Mouse (Mus musculus): Measurements from ENCODE around the gene Sik3. TPM values are rescaled to one million over a fixed set of nuclear protein-coding genes. Genes with fewer than 3 reads are reported as not detected.
A peak's percentile ranks its signal among the peaks of the same experiment; 100 is the strongest.

Gene Sik3
- polyA plus RNA-seq, 1 experiment from 2014 or later, result 10.1 TPM

DNA sequence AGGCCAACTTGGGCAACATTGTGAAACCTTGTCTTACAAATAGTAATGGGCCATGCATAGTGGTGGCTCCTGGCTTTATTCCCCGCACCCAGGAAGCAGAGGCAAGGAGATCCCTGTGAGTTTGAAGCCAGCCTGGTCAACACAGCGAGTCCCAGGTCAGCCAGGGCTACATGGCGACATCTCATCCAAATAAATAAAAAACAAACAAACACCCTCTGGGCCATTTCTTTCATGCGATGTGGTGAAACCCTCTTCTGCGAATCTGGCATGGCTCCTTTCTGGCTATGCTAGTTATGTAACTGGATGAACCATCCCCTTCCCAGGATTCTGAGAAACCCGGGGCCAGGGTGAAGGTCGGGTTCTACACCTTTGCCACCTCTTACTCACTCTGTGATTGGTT is 243.6 kb downstream of the Sik3 start:
- Histone ChIP-seq H3K9me3 (replicated peaks; ENCODE audit: control insufficient read depth, low read length) (no peaks in the 10 kb centered on the region), H3K27ac (ENCODE audit: low read depth, low read length) (no peak overlapping the region), H3K36me3 (ENCODE audit: control insufficient read depth, insufficient read depth, low read length) (no peaks in the 10 kb centered on the region), H3K4me1 (ENCODE audit: control insufficient read depth, insufficient read depth, low read length) (no peaks in the 10 kb centered on the region), H3K9ac (ENCODE audit: low read depth, low read length) (no peak overlapping the region), H3K4me3 (ENCODE audit: low read depth, low read length) (no peak overlapping the region), H3K27me3 (ENCODE audit: control insufficient read depth, insufficient read depth, low read length) (no peaks in the 10 kb centered on the region), H3K4me2 (no peak overlapping the region)
- no peak for ATAC-seq (replicated peaks; ENCODE audit: insufficient number of reproducible peaks, low FRiP score, low TSS enrichment)
- WGBS (ENCODE audit: insufficient replicate concordance), result 79% methylated on average over 7 of the region's 7 CpGs

DNA sequence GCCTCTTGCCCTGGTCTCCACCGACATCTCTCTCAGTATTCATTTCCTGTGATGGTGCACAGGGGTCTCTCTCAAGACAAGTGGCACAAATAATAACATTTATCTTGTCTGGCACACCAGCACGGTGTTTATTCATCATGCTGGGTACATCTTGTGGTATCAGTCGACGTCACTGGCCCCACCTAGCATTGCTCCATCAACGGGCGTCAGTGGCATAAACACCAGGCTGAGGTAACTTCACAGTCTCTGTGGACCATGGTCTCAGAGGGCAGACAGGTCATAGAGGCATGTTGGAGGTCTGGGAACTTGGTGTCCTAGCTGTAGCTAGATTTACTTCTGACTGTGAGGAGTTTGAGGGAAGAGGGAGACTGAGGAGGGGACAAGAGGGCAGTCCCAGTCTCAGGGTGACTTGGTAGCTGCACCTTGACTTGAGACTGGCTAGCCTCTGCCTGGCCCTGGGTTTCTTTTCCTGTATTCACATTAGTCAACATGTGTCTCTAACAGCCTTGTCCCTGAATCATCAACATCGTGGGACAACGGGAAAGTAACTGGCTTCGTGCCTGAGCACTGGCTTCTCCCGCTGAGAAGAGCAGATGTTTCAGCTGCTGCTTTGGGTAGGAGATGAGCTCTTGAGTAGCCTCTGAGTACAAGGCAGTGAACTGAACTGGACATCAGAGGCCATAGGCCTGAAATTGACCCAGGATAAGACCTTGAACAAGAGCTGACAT is 244.2 kb downstream of the Sik3 start:
- H3K4me3 ChIP-seq (ENCODE audit: low read depth, low read length), result no peak overlapping the region
- WGBS (ENCODE audit: insufficient replicate concordance), result 84% methylated on average over 10 of the region's 10 CpGs
- no peak overlapping the region for H3K4me2 ChIP-seq
- H3K9me3 ChIP-seq (replicated peaks; ENCODE audit: control insufficient read depth, low read length), result no peaks in the 10 kb centered on the region
- no peak overlapping the region for H3K9ac ChIP-seq (ENCODE audit: low read depth, low read length)
- no peaks in the 10 kb centered on the region for H3K27me3 ChIP-seq (ENCODE audit: control insufficient read depth, insufficient read depth, low read length)
- no peaks in the 10 kb centered on the region for H3K4me1 ChIP-seq (ENCODE audit: control insufficient read depth, insufficient read depth, low read length)
- no peaks in the 10 kb centered on the region for H3K36me3 ChIP-seq (ENCODE audit: control insufficient read depth, insufficient read depth, low read length)
- no peak overlapping the region for H3K27ac ChIP-seq (ENCODE audit: low read depth, low read length)
- ATAC-seq (replicated peaks; ENCODE audit: insufficient number of reproducible peaks, low FRiP score, low TSS enrichment), result no peak

DNA sequence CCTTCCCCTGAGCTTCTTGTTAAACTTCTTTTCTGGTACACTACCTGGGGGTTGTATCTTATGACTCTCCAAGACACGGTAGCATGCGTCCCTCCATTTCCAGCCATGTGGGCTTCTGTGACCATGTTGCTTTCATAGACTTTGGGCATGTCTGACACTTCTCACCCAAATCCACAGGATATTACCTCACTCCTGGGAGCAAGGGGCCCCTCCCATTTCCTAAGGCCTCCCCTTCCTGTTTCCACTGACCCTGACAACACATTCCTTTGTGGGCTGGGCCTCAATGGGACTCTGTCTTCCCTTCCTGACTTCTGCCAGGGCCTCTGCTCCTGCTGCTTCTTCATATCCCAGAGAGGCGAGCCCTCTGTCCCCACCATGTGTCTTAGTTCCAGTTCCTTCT is 244.9 kb downstream of the Sik3 start:
- Histone ChIP-seq H3K9me3 (replicated peaks; ENCODE audit: control insufficient read depth, low read length) (no peaks in the 10 kb centered on the region), H3K27ac (ENCODE audit: low read depth, low read length) (peak overlapping the region; percentile 46), H3K4me2 (no peak overlapping the region), H3K36me3 (ENCODE audit: control insufficient read depth, insufficient read depth, low read length) (no peaks in the 10 kb centered on the region), H3K27me3 (ENCODE audit: control insufficient read depth, insufficient read depth, low read length) (no peaks in the 10 kb centered on the region), H3K4me1 (ENCODE audit: control insufficient read depth, insufficient read depth, low read length) (no peaks in the 10 kb centered on the region), H3K9ac (ENCODE audit: low read depth, low read length) (no peak overlapping the region), H3K4me3 (ENCODE audit: low read depth, low read length) (no peak overlapping the region)
- no peak for ATAC-seq (replicated peaks; ENCODE audit: insufficient number of reproducible peaks, low FRiP score, low TSS enrichment)
- WGBS (ENCODE audit: insufficient replicate concordance), result 63% methylated on average over 3 of the region's 3 CpGs

DNA sequence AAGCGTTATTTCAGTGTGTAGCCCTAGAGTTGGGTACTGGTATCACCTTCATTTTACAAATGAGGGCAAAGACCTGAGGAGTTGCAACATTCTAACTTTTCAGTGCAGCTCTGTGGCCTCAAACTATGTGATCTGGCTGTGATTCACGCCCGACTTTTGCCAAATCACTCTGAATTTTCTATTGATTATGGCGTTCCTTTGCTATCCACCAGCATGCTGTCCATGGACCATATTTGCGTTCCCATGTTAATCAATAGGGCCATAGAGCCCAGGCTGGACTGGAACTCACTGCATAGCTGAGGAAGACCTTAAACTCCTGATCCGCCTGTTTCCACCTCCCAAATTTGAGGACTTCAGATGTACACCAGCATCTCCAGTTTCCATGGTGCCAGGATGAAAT is 246.5 kb downstream of the Sik3 start:
- Histone ChIP-seq H3K9me3 (replicated peaks; ENCODE audit: control insufficient read depth, low read length) (no peaks in the 10 kb centered on the region), H3K4me3 (ENCODE audit: low read depth, low read length) (no peak overlapping the region), H3K36me3 (ENCODE audit: control insufficient read depth, insufficient read depth, low read length) (no peaks in the 10 kb centered on the region), H3K9ac (ENCODE audit: low read depth, low read length) (no peak overlapping the region), H3K27ac (ENCODE audit: low read depth, low read length) (no peak overlapping the region), H3K4me2 (no peak overlapping the region), H3K27me3 (ENCODE audit: control insufficient read depth, insufficient read depth, low read length) (no peaks in the 10 kb centered on the region), H3K4me1 (ENCODE audit: control insufficient read depth, insufficient read depth, low read length) (no peaks in the 10 kb centered on the region)
- no peak for ATAC-seq (replicated peaks; ENCODE audit: insufficient number of reproducible peaks, low FRiP score, low TSS enrichment)
- WGBS (ENCODE audit: insufficient replicate concordance), result 78% methylated on average over 6 of the region's 6 CpGs

DNA sequence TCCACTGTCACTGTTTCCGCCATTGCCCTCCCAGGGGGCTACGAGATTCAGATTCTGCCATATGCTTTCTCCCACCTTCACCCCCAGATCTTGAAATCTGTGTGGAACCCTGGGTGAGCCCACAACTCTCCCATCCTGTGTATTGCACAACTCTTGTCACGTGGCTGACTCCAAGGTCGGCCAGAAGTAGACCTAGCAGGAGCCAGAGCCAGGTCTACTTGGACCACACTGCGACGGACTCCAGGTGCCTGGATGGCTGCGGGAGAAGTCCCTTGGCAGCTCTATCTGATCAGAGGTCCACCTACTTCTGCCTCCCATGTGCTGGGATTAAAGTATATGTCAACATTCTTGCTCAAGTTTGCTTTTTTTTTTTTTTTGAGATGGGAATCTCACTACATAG is 248.5 kb downstream of the Sik3 start:
- no peaks in the 10 kb centered on the region for H3K27me3 ChIP-seq (ENCODE audit: control insufficient read depth, insufficient read depth, low read length)
- no peaks in the 10 kb centered on the region for H3K9me3 ChIP-seq (replicated peaks; ENCODE audit: control insufficient read depth, low read length)
- no peaks in the 10 kb centered on the region for H3K36me3 ChIP-seq (ENCODE audit: control insufficient read depth, insufficient read depth, low read length)

DNA sequence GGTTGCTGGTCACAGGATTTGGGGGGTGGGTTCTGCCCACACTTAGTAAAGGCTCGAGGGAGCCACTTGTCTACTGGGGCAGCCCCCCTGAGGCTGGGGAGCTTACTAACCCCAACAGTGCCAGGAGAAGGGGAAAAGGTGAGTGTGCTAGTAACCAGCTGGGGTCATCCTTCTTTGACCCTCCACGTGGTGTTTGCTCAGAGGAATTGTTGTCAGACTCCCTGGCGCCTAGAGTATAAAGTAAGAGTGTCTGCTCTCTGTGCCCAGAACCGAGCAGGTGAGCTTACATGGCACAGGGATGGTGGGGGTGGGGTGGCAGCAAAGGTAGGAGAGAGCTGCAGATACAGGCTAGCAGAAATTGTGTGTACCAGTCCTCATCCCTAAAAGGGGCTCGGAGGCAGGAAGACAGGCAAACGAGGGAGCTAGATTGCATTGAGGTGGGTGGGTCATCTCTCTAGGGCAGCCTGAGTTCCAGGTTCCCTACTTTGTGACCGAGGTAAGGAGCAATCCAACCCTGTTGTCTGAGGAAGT is 255.8 kb downstream of the Sik3 start, which contains the start of gene Apoa5:
Gene Apoa5, plus strand, starts transcription at position 291 of the 531 bp plus-strand sequence.
- Histone ChIP-seq H3K9ac (ENCODE audit: low read depth, low read length) (no peak within 1 kb of the TSS), H3K36me3 (ENCODE audit: control insufficient read depth, insufficient read depth, low read length) (no peaks in the 10 kb centered on the region), H3K4me2 (no peak within 1 kb of the TSS), H3K27ac (ENCODE audit: low read depth, low read length) (no peak within 1 kb of the TSS), H3K9me3 (replicated peaks; ENCODE audit: control insufficient read depth, low read length) (no peaks in the 10 kb centered on the region), H3K4me3 (ENCODE audit: low read depth, low read length) (no peak within 1 kb of the TSS), H3K4me1 (ENCODE audit: control insufficient read depth, insufficient read depth, low read length) (no peaks in the 10 kb centered on the region; the same call in 1 of the 2 replicates), H3K27me3 (ENCODE audit: control insufficient read depth, insufficient read depth, low read length) (peaks cover 30% of the 10 kb centered on the region)
- WGBS (ENCODE audit: insufficient replicate concordance), result 50% methylated on average over 7 of the region's 7 CpGs
- ATAC-seq (replicated peaks; ENCODE audit: insufficient number of reproducible peaks, low FRiP score, low TSS enrichment), result no peak

More for the DNA sequence above, 248.5 kb downstream of the Sik3 start:
- ATAC-seq (replicated peaks; ENCODE audit: insufficient number of reproducible peaks, low FRiP score, low TSS enrichment), result no peak
- no peak overlapping the region for H3K9ac ChIP-seq (ENCODE audit: low read depth, low read length)
- no peak overlapping the region for H3K27ac ChIP-seq (ENCODE audit: low read depth, low read length)
- no peaks in the 10 kb centered on the region for H3K4me1 ChIP-seq (ENCODE audit: control insufficient read depth, insufficient read depth, low read length)
- H3K4me3 ChIP-seq (ENCODE audit: low read depth, low read length), result no peak overlapping the region
- WGBS (ENCODE audit: insufficient replicate concordance), result 81% methylated on average over 7 of the region's 7 CpGs
- H3K4me2 ChIP-seq, result no peak overlapping the region

DNA sequence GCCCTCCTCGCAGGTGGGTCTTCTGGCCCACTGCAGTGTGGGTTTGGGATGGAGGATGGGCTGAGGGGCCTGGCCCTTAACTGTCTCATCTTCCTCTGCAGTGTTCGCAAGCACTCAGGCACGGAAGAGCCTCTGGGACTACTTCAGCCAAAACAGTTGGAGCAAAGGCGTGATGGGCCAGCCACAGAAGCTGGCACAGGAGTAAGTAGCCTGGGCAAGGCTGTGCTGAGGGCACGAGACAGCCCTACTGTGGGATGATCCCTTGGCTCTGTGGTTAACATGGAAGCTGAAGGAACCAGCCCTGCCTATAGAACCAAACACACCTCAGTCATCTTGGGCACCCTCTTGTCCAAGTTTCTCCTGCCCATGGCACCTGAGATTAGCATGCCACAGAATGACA is 256.5 kb downstream of the Sik3 start:
- no peak overlapping the region for H3K9ac ChIP-seq (ENCODE audit: low read depth, low read length)
- peaks cover 7% of the 10 kb centered on the region for H3K4me1 ChIP-seq (ENCODE audit: control insufficient read depth, insufficient read depth, low read length)
- 77% methylated on average over 5 of the region's 5 CpGs for WGBS (ENCODE audit: insufficient replicate concordance)
- no peak overlapping the region for H3K4me3 ChIP-seq (ENCODE audit: low read depth, low read length)
- H3K27me3 ChIP-seq (ENCODE audit: control insufficient read depth, insufficient read depth, low read length), result peaks cover 30% of the 10 kb centered on the region
- no peak for ATAC-seq (replicated peaks; ENCODE audit: insufficient number of reproducible peaks, low FRiP score, low TSS enrichment)
- no peak overlapping the region for H3K27ac ChIP-seq (ENCODE audit: low read depth, low read length)
- H3K4me2 ChIP-seq, result no peak overlapping the region
- no peaks in the 10 kb centered on the region for H3K36me3 ChIP-seq (ENCODE audit: control insufficient read depth, insufficient read depth, low read length)
- no peaks in the 10 kb centered on the region for H3K9me3 ChIP-seq (replicated peaks; ENCODE audit: control insufficient read depth, low read length)

DNA sequence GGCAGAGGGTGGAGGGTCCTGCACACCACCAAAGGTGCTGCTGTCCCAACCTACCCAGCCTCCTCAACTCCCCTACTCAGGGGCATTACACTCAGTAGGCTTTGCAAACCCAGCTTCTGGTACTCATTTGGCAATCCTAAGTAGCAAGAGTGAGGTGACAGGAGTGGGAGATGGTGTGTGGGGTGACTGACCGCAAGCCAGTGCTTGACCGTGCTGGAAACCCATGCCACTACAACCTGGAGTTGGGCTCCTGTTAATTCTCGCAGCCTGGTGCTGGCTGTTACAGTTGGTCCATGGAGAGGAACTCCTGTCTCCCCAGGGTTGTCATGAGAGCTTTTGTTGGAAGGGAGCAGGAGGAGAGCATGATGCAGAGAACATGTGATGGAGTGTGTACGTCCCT is 258.2 kb downstream of the Sik3 start:
- no peak for ATAC-seq (replicated peaks; ENCODE audit: insufficient number of reproducible peaks, low FRiP score, low TSS enrichment)
- Histone ChIP-seq H3K9ac (ENCODE audit: low read depth, low read length) (no peak overlapping the region), H3K27me3 (ENCODE audit: control insufficient read depth, insufficient read depth, low read length) (peaks cover 30% of the 10 kb centered on the region), H3K9me3 (replicated peaks; ENCODE audit: control insufficient read depth, low read length) (no peaks in the 10 kb centered on the region), H3K4me1 (ENCODE audit: control insufficient read depth, insufficient read depth, low read length) (peaks cover 9% of the 10 kb centered on the region), H3K4me3 (ENCODE audit: low read depth, low read length) (no peak overlapping the region), H3K36me3 (ENCODE audit: control insufficient read depth, insufficient read depth, low read length) (peaks cover 5% of the 10 kb centered on the region; the same call in 1 of the 2 replicates), H3K4me2 (no peak overlapping the region), H3K27ac (ENCODE audit: low read depth, low read length) (no peak overlapping the region)
- 88% methylated on average over 4 of the region's 4 CpGs for WGBS (ENCODE audit: insufficient replicate concordance)

DNA sequence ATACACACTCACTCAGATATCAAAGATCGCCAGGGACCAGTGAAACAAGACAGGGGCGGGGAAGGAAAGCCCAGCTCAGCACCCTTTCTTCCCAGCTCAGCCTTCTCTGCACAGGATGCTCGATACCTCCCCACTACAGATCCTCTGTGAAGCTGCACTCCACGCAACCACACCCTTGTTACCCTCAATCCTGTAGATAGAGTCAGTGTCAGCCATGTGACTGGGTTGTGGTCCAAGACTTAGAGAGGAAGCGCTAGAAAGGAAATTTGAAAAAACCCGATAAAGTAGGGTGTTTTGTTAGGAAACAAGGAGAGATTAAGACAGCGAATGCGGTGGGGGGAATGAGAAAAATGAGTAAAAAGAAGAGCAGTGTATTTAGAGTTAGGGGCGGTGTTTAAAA is 259.4 kb downstream of the Sik3 start:
- no peak for ATAC-seq (replicated peaks; ENCODE audit: insufficient number of reproducible peaks, low FRiP score, low TSS enrichment)
- Histone ChIP-seq H3K27me3 (ENCODE audit: control insufficient read depth, insufficient read depth, low read length) (peaks cover 30% of the 10 kb centered on the region), H3K4me1 (ENCODE audit: control insufficient read depth, insufficient read depth, low read length) (peaks cover 9% of the 10 kb centered on the region), H3K36me3 (ENCODE audit: control insufficient read depth, insufficient read depth, low read length) (peaks cover 10% of the 10 kb centered on the region), H3K27ac (ENCODE audit: low read depth, low read length) (no peak overlapping the region), H3K9ac (ENCODE audit: low read depth, low read length) (no peak overlapping the region), H3K4me2 (peak overlapping the region; percentile 92), H3K9me3 (replicated peaks; ENCODE audit: control insufficient read depth, low read length) (no peaks in the 10 kb centered on the region), H3K4me3 (ENCODE audit: low read depth, low read length) (no peak overlapping the region)
- WGBS (ENCODE audit: insufficient replicate concordance), result 61% methylated on average over 9 of the region's 9 CpGs
